Mouse (Mus musculus): ENCODE measurements around the gene Ccdc130.

DNA sequence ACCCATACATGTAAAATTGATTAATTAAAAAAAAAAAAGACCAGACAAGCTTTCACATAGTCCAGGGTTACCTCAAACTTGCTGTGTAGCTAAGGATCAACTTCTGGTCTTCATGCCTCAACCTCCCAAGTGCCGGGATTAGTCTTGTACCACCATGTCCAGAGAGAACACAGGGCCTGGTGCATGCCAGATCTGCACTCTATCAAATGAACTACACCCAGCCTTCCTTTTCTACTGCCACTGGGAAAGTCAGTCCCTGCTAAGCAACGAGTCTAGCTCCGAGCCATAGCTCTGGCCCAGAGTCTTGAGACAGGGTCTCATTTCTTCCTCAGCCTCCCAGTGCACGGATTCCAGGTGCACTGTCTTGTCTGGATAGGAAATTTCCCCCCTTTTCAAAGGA, 56.9 kb downstream of the Ccdc130 start:
- no peak for TF ChIP-seq EP300 (IDR thresholded peaks at IDR 0.05; ENCODE audit: low read depth)
- TF ChIP-seq CTCF (IDR thresholded peaks at IDR 0.05; ENCODE audit: low read depth), result no peak
